Mouse (Mus musculus) limb, embryonic 14.5 days (tissue): Measurements from ENCODE around the gene Pax1. TPM values are rescaled to one million over a fixed set of nuclear protein-coding genes. Genes with fewer than 3 reads are reported as not detected.

ENCODE experiments used
- ATAC-seq: fragments of 200-750 bp; cut with Nextera tagmentation; 2 replicates; pipeline ENCODE4 v1.8.0; 2017; ENCODE audit warnings: low read depth, moderate number of reproducible peaks, moderate TSS enrichment; ENCODE audit not compliant: low FRiP score
- DNase-seq: peaks from one replicate; pipeline ENCODE4 v3.0.0-alpha.2; 2015; ENCODE audit warnings: low spot score
- H3K27ac ChIP-seq: fragments of 300-500 bp; sonication (generic); replicated peaks from 2 replicates; pipeline ENCODE4 v1.5.1; 2014; ENCODE audit warnings: low read depth, mild to moderate bottlenecking, low read length, moderate library complexity, mixed read lengths
- H3K27me3 ChIP-seq: fragments of 300-500 bp; sonication (generic); 2 replicates; pipeline ENCODE4 v1.6.1; 2014; ENCODE audit warnings: low read length, mixed read lengths; ENCODE audit not compliant: control insufficient read depth, insufficient read depth
- H3K36me3 ChIP-seq: fragments of 300-500 bp; sonication (generic); 2 replicates; pipeline ENCODE4 v1.6.1; 2014; ENCODE audit warnings: mild to moderate bottlenecking, low read length, moderate library complexity, mixed read lengths; ENCODE audit not compliant: control insufficient read depth, insufficient read depth
- H3K4me1 ChIP-seq: fragments of 300-500 bp; sonication (generic); 2 replicates; pipeline ENCODE4 v1.6.1; 2014; ENCODE audit warnings: antibody characterized with exemption, low read length, mixed read lengths; ENCODE audit not compliant: control insufficient read depth, insufficient read depth
- H3K4me2 ChIP-seq: fragments of 300-500 bp; sonication (generic); replicated peaks from 2 replicates; pipeline ENCODE4 v1.6.1; 2014; ENCODE audit warnings: low read depth, mild to moderate bottlenecking, low read length, moderate library complexity; ENCODE audit not compliant: severe bottlenecking
- H3K4me3 ChIP-seq: fragments of 300-500 bp; sonication (generic); replicated peaks from 2 replicates; pipeline ENCODE4 v1.5.1; 2014; ENCODE audit warnings: low read length
- H3K9ac ChIP-seq: fragments of 300-500 bp; sonication (generic); 2 replicates; pipeline ENCODE4 v1.6.1; 2014; ENCODE audit warnings: mild to moderate bottlenecking, low read depth, low read length, moderate library complexity; ENCODE audit not compliant: severe bottlenecking
- H3K9me3 ChIP-seq: fragments of 300-500 bp; sonication (generic); 2 replicates; pipeline ENCODE4 v1.6.1; 2016; ENCODE audit warnings: low read length; ENCODE audit not compliant: control insufficient read depth
- POLR2A ChIP-seq: fragments of 200-500 bp; IDR thresholded peaks from 2 replicates; pipeline ENCODE4 v1.8.0; 2012; ENCODE audit warnings: inconsistent platforms, mild to moderate bottlenecking, moderate library complexity, borderline replicate concordance; ENCODE audit not compliant: insufficient read depth, insufficient read length; ENCODE audit errors: extremely low read depth
- WGBS: fragments of 180-500 bp; shearing (Covaris S2); extraction: QIAGEN DNeasy Blood & Tissue Kit; methylation state at CpG from one replicate; pipeline ENCODE4 v1.1.7; 2014; 5-methylcytosine and 5-hydroxymethylcytosine counted together
- polyA plus RNA-seq, 2 experiments: library from polyadenylated mRNA; depleted of rRNA in 1 of 2; stranded (reverse) in 1 of 2; unstranded in 1 of 2; fragments of >200 nt; fragmentation: Nextera tagmentation in 1 of 2; extraction: Ambion mirVana in 1 of 2; gene quantifications; 2 replicates each; pipeline versions ENCODE4 v1.2.1 to v1.2.3; 2012 to 2014

Pax1 gene
- polyA plus RNA-seq, 2 experiments, result 4.9 to 9.9 TPM

GRCm38 (mm10) chr2:147378934-147379333, 17.2 kb downstream of the Pax1 start:
- no peaks in the 10 kb centered on the region for H3K36me3 ChIP-seq
- no peak overlapping the region for H3K4me3 ChIP-seq
- TF ChIP-seq POLR2A, result no peak
- ATAC-seq (no peak), DNase-seq (peak; percentile 60)
- no peak overlapping the region for H3K4me2 ChIP-seq
- no peaks in the 10 kb centered on the region for H3K4me1 ChIP-seq
- H3K9me3 ChIP-seq, result no peaks in the 10 kb centered on the region
- no peak overlapping the region for H3K9ac ChIP-seq
- 24% methylated on average over 4 of the region's 4 CpGs for WGBS
- peaks cover 48% of the 10 kb centered on the region for H3K27me3 ChIP-seq
- no peak overlapping the region for H3K27ac ChIP-seq

- H3K4me1 ChIP-seq, result no peaks in the 10 kb centered on the region
- DNase-seq (no peak), ATAC-seq (no peak)
- TF ChIP-seq POLR2A, result no peak
- no peaks in the 10 kb centered on the region for H3K9me3 ChIP-seq
- no peak overlapping the region for H3K4me3 ChIP-seq
- no peak overlapping the region for H3K4me2 ChIP-seq
- no peaks in the 10 kb centered on the region for H3K36me3 ChIP-seq
- no peak overlapping the region for H3K9ac ChIP-seq
- H3K27ac ChIP-seq, result no peak overlapping the region
- 86% methylated on average over 2 of the region's 2 CpGs for WGBS
- H3K27me3 ChIP-seq, result peaks cover 6% of the 10 kb centered on the region; the same call in 1 of the 2 replicates
Observed at GRCm38 (mm10) chr2:147383373-147383772, 21.6 kb downstream of the Pax1 start.

- Histone ChIP-seq H3K9me3 (no peaks in the 10 kb centered on the region), H3K27ac (no peak overlapping the region), H3K36me3 (no peaks in the 10 kb centered on the region), H3K4me2 (no peak overlapping the region), H3K4me3 (no peak overlapping the region), H3K9ac (no peak overlapping the region), H3K4me1 (no peaks in the 10 kb centered on the region), H3K27me3 (0 out of 2 replicates have a peak, but pooled peaks cover 3% of the 10 kb centered on the region)
- ATAC-seq (no peak), DNase-seq (no peak)
- no peak for TF ChIP-seq POLR2A
- 50% methylated on average over 5 of the region's 5 CpGs for WGBS
Observed at GRCm38 (mm10) chr2:147386949-147387348, 25.2 kb downstream of the Pax1 start.

GRCm38 (mm10) chr2:147409323-147409722, 47.6 kb downstream of the Pax1 start:
- 66% methylated on average over 1 of the region's 1 CpGs for WGBS
- H3K4me1 ChIP-seq, result no peaks in the 10 kb centered on the region
- no peak for ATAC-seq

GRCm38 (mm10) chr2:147415037-147415436, 53.3 kb downstream of the Pax1 start:
- DNase-seq (no peak), ATAC-seq (no peak)
- Histone ChIP-seq H3K4me1 (no peaks in the 10 kb centered on the region), H3K27ac (no peak overlapping the region), H3K27me3 (no peaks in the 10 kb centered on the region), H3K4me2 (no peak overlapping the region), H3K9me3 (no peaks in the 10 kb centered on the region), H3K9ac (no peak overlapping the region), H3K36me3 (no peaks in the 10 kb centered on the region), H3K4me3 (no peak overlapping the region)
- no peak for TF ChIP-seq POLR2A
- WGBS, result 90% methylated on average over 3 of the region's 3 CpGs

More at GRCm38 (mm10) chr2:147409323-147409722, 47.6 kb downstream of the Pax1 start:
- no peak overlapping the region for H3K27ac ChIP-seq
- H3K27me3 ChIP-seq, result no peaks in the 10 kb centered on the region
- TF ChIP-seq POLR2A, result no peak
- DNase-seq, result no peak
- H3K36me3 ChIP-seq, result no peaks in the 10 kb centered on the region
- H3K4me2 ChIP-seq, result no peak overlapping the region
- H3K9ac ChIP-seq, result no peak overlapping the region
- no peaks in the 10 kb centered on the region for H3K9me3 ChIP-seq
- no peak overlapping the region for H3K4me3 ChIP-seq
